In genomic region chr8:64946820-64947697, GRCm38 (mm10) we compare ENCODE assay signal across 8 mouse cellular contexts. TPM values are rescaled to one million over a fixed set of nuclear protein-coding genes. Genes with fewer than 3 reads are reported as not detected.
DNase-seq lines count a peak whose midpoint lies in the region; ATAC-seq lines count a peak whose summit lies in the region.

TSS of gene Tmem192 (plus strand) at chr8:64947185.

- peak within 1 kb of the TSS; percentile 74 for H3K9ac ChIP-seq in hindbrain, embryonic 15.5 days

- peaks cover 43% of the 10 kb centered on the region for H3K79me2 ChIP-seq in macrophage (ENCODE audit: inconsistent target)

- peak within 1 kb of the TSS; percentile 82 for H3K27ac ChIP-seq in hindbrain, embryonic 15.5 days (replicated peaks)
- H3K27ac ChIP-seq in macrophage, result peak within 1 kb of the TSS; percentile 67

- no peaks in the 10 kb centered on the region for H3K27me3 ChIP-seq in hindbrain, embryonic 15.5 days

- H3K9me3 ChIP-seq in hindbrain, embryonic 15.5 days, result no peaks in the 10 kb centered on the region

- H3K4me1 ChIP-seq in hindbrain, embryonic 15.5 days (replicated peaks), result peaks cover 14% of the 10 kb centered on the region

- H3K4me2 ChIP-seq in hindbrain, embryonic 15.5 days, result peak within 1 kb of the TSS; percentile 58

- 1% methylated on average over 72 of the region's 73 CpGs for WGBS in hindbrain, embryonic 15.5 days
- under 1% methylated on average over 73 of the region's 73 CpGs for WGBS in macrophage (ENCODE audit: missing documents)

- H3K36me3 ChIP-seq in hindbrain, embryonic 15.5 days, result no peaks in the 10 kb centered on the region
- no peaks in the 10 kb centered on the region for H3K36me3 ChIP-seq in macrophage (ENCODE audit: inconsistent target)

- DNase-seq in R1 (ENCODE audit: low read depth, low spot score), result peak; percentile 89
- peak; percentile 98 to 99 for DNase-seq in cerebellum, postnatal 25 days
- DNase-seq in frontal cortex, postnatal 36 days (ENCODE audit: low spot score in 2 of 2), result peak; percentile 93 to 94
- peak; percentile 92 to 95 for DNase-seq in left cerebral cortex, adult 18-20 months (ENCODE audit: low spot score in 2 of 2)
- peak; percentile 94 for DNase-seq in right cerebral cortex, adult 18-20 months
- DNase-seq in urinary bladder, postnatal 10 days (ENCODE audit: low spot score), result peak; percentile 73

- H3K4me3 ChIP-seq in hindbrain, embryonic 15.5 days, result peak within 1 kb of the TSS; percentile 80
- peak within 1 kb of the TSS; percentile 55 for H3K4me3 ChIP-seq in macrophage (ENCODE audit: inconsistent target)

- ATAC-seq in hindbrain, embryonic 15.5 days (ENCODE audit: low FRiP score, low read depth), result peak; percentile 95

RNA-seq across cellular contexts. Expression of gene Tmem192, which starts in this region (rescaled TPM):
- polyA plus RNA-seq in hindbrain, embryonic 15.5 days (2015; fragmentation: Nextera tagmentation; extraction: Ambion mirVana), result 27.3 and 33.8 TPM in 2 replicates
- 10 to 100 TPM; 24.8 to 30.9 TPM for total RNA-seq in left cerebral cortex, adult 18-20 months (2021)
- 10 to 100 TPM in 23 of 26 experiments, 1 to 10 TPM in 3; 4.3 to 36.1 (median 17.8) TPM for total RNA-seq in macrophage (2018; cell fraction: chromatin; rRNA removed)
- total RNA-seq in macrophage (2018; cell fraction: cytosol; rRNA removed), result 100 to 1,000 TPM in 5 of 26 experiments, 10 to 100 TPM in 21; 61.0 to 113 (median 92.7) TPM
- 10 to 100 TPM; 15.2 to 58.4 (median 36.8) TPM for total RNA-seq in macrophage (2018; cell fraction: nucleus; rRNA removed)
- polyA plus RNA-seq in macrophage (2018), result 62.4 to 115 TPM (median 70.6 TPM) in 3 replicates

Comparison
In these comparisons a context has a peak if more than half of its experiments do, and no peak if none do; other contexts are left out.
1. Peak in every context shown above with its lines: DNase-seq, ATAC-seq, H3K4me3 ChIP-seq and H3K27ac ChIP-seq.